Mouse (Mus musculus) small intestine, adult 2 months (tissue): Measurements from ENCODE around the gene Gm10073.

Experiments used
- CTCF ChIP-seq: fragments of 200-500 bp; IDR thresholded peaks from 2 replicates; pipeline ENCODE4 v1.5.1; 2012; ENCODE audit warnings: low read depth, mild to moderate bottlenecking, control low read depth, inconsistent platforms, low read length, moderate library complexity, mixed read lengths; ENCODE audit not compliant: insufficient replicate concordance, insufficient read length; ENCODE audit errors: extremely low read depth
- POLR2A ChIP-seq: fragments of 200-500 bp; IDR thresholded peaks from 2 replicates; pipeline ENCODE4 v1.6.1; 2012; ENCODE audit warnings: low read depth, mild to moderate bottlenecking, control low read depth, inconsistent platforms, low read length, moderate library complexity

DNA sequence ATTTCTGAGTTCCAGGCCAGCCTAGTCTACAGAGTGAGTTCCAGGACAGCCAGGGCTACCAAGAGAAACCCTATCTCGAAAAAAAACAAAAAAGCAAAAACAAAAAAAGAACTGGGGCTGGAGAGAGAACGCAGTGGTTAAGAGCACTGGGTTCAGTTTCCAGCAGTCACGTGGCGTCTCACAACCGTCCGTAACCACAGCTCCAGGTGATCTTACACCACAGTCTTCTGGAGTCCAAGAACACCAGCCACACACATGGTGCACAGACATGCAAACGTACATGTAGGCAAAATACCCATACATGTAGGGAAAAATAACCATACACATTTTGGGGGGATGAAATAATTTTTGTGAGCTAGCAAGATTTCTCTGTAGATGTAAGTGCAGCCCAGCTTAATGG lies 26.5 kb downstream of the Gm10073 start:
- TF ChIP-seq POLR2A (no peak), CTCF (no peak)
